Mouse (Mus musculus): ENCODE measurements around the gene Wdr44. TPM values are rescaled to one million over a fixed set of nuclear protein-coding genes. Genes with fewer than 3 reads are reported as not detected.

Wdr44 gene
- polyA plus RNA-seq, 1 experiment from 2014 or later, result 4.7 TPM

DNA sequence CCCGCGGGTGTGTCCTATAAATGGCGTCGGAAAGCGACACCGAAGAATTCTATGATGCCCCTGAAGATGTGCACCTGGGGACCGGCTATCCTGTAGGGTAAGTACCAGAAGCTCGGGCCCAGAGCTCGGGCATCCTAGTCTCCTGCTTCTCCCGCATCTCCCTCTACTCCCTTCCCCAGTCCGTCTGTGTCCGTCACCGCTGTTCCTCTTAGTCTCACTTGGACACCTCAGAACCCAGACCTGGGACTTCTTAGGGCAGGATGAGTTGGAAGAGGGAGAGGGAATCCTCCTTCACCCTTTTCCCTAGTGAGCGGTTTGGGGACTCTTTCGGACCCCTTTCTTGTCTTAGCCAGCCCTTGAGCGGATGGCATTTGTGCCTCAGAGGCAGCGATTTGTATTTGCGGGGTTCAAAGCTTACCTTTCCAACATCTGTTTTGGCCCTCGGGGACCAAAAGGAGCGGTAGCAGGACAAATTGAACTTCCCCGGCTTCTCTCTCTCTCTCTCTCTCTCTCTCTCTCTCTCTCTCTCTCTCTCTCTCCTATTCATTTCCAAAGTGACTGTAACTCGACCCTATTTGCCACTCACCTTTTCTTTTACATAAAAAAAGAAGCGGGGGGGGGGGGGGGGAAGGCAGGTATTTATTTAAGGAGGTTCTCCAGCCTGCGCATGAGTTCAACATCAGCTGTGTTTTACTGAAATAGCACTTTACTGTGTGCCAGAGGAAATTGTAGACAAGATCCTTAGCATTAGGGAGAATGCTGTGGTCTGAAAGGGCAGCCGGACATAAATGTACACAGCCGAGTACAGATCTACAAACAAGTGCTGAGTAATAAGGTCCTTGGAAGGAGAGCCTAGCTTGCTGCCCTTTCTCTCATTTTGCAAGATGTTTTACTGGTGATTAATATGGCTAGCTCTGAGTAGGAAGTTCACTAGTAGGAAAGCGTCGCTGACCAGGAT, 871 bp downstream of the Wdr44 start:
- Histone ChIP-seq H3K4me3 (ENCODE audit: low read depth, low read length) (peak overlapping the region; percentile 75), H3K36me3 (ENCODE audit: control insufficient read depth, insufficient read depth) (no peaks in the 10 kb centered on the region), H3K9ac (ENCODE audit: low read depth, low read length) (peak overlapping the region; percentile 79), H3K27ac (ENCODE audit: low read length) (peak overlapping the region; percentile 97), H3K4me2 (ENCODE audit: low read depth, low read length) (peak overlapping the region; percentile 52), H3K4me1 (ENCODE audit: control insufficient read depth, low read depth, low read length) (no peaks in the 10 kb centered on the region; the same call in 1 of the 2 replicates), H3K9me3 (replicated peaks; ENCODE audit: control insufficient read depth, low read length) (no peaks in the 10 kb centered on the region), H3K27me3 (ENCODE audit: control insufficient read depth, insufficient read depth, low read depth, low read length) (no peaks in the 10 kb centered on the region)
- whole genome bisulfite sequencing (ENCODE audit: insufficient replicate concordance), result 9% methylated on average over 27 of the region's 28 CpGs
- 0 out of 2 replicates have a peak, but pooled peaks have one; percentile 0 for ATAC-seq (ENCODE audit: low read depth)

DNA sequence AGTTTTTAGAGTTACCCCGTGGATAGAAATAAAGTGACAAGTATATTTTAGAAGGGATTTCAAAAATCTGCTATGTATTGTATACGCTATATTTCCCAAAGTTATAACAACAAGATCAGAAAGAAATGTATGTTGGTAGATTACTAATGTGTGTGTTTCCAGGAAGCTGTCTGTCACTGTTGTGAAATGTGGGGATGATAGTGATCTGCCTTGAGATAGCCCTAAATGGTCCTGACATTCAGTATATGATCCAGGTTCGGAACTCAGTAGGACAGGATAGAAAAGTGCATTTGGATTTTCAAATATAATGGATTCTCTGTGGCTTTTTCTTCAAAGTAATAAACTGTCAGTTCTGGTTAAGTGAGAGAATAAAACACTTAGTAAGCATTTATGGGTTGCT, 1.7 kb downstream of the Wdr44 start:
- Histone ChIP-seq H3K27ac (ENCODE audit: low read length) (no peak overlapping the region), H3K9me3 (replicated peaks; ENCODE audit: control insufficient read depth, low read length) (no peaks in the 10 kb centered on the region), H3K36me3 (ENCODE audit: control insufficient read depth, insufficient read depth) (no peaks in the 10 kb centered on the region), H3K27me3 (ENCODE audit: control insufficient read depth, insufficient read depth, low read depth, low read length) (no peaks in the 10 kb centered on the region), H3K9ac (ENCODE audit: low read depth, low read length) (no peak overlapping the region), H3K4me1 (ENCODE audit: control insufficient read depth, low read depth, low read length) (peaks cover 3% of the 10 kb centered on the region; the same call in 1 of the 2 replicates), H3K4me2 (ENCODE audit: low read depth, low read length) (peak overlapping the region; percentile 43), H3K4me3 (ENCODE audit: low read depth, low read length) (peak overlapping the region; percentile 54)
- no peak for ATAC-seq (ENCODE audit: low read depth)
- 55% methylated on average over 3 of the region's 3 CpGs for WGBS (ENCODE audit: insufficient replicate concordance)

DNA sequence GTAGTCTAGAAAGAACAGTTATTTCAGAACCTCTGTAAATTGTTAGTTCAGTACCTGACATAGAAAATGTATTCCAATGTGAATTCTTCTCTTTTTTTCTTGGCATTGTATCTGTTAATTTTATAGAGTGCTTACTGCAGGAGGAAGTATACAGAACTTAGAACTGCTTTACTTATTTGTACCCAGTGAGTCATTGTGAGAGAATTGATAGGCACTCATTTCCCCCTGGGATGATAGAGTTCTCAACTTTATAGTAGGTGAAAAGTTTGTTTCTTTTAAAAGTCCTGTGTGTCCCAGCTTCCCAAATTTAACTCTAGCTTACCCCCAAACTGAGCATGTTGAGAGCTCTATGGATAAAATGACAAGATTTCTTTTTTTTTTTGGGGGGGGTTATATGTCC, 2.3 kb downstream of the Wdr44 start:
- ATAC-seq (ENCODE audit: low read depth), result no peak
- Histone ChIP-seq H3K9ac (ENCODE audit: low read depth, low read length) (no peak overlapping the region), H3K4me2 (ENCODE audit: low read depth, low read length) (peak overlapping the region; percentile 39), H3K9me3 (replicated peaks; ENCODE audit: control insufficient read depth, low read length) (no peaks in the 10 kb centered on the region), H3K4me1 (ENCODE audit: control insufficient read depth, low read depth, low read length) (peaks cover 3% of the 10 kb centered on the region; the same call in 1 of the 2 replicates), H3K27ac (ENCODE audit: low read length) (no peak overlapping the region), H3K27me3 (ENCODE audit: control insufficient read depth, insufficient read depth, low read depth, low read length) (no peaks in the 10 kb centered on the region), H3K4me3 (ENCODE audit: low read depth, low read length) (0 out of 2 replicates have a peak overlapping the region, but pooled peaks have one; percentile 8), H3K36me3 (ENCODE audit: control insufficient read depth, insufficient read depth) (no peaks in the 10 kb centered on the region)

DNA sequence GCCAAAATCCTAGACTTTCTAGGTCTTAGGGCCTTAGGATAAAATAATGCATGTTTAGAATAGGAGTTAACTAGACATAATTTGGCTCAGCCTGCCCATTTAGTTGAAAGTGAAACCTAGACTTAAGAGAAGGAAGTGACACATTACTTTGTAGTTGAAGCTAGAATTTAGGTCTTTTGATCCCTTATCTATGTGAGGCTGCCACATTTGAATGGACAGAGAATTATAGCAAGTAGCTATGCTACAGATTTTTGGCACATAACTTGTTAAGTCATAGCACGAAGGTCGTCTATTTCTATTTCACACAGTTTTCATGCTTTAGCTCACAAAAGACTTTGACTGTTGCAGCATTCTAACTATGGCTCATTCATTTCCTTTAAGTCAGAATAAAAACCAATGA, 4.5 kb downstream of the Wdr44 start:
- no peak overlapping the region for H3K4me2 ChIP-seq (ENCODE audit: low read depth, low read length)
- H3K4me1 ChIP-seq (ENCODE audit: control insufficient read depth, low read depth, low read length), result peaks cover 3% of the 10 kb centered on the region; the same call in 1 of the 2 replicates
- no peak overlapping the region for H3K27ac ChIP-seq (ENCODE audit: low read length)
- 58% methylated on average over 2 of the region's 2 CpGs for WGBS (ENCODE audit: insufficient replicate concordance)
- no peak overlapping the region for H3K9ac ChIP-seq (ENCODE audit: low read depth, low read length)
- H3K27me3 ChIP-seq (ENCODE audit: control insufficient read depth, insufficient read depth, low read depth, low read length), result no peaks in the 10 kb centered on the region
- ATAC-seq (ENCODE audit: low read depth), result no peak
- H3K4me3 ChIP-seq (ENCODE audit: low read depth, low read length), result no peak overlapping the region
- H3K36me3 ChIP-seq (ENCODE audit: control insufficient read depth, insufficient read depth), result no peaks in the 10 kb centered on the region
- no peaks in the 10 kb centered on the region for H3K9me3 ChIP-seq (replicated peaks; ENCODE audit: control insufficient read depth, low read length)

DNA sequence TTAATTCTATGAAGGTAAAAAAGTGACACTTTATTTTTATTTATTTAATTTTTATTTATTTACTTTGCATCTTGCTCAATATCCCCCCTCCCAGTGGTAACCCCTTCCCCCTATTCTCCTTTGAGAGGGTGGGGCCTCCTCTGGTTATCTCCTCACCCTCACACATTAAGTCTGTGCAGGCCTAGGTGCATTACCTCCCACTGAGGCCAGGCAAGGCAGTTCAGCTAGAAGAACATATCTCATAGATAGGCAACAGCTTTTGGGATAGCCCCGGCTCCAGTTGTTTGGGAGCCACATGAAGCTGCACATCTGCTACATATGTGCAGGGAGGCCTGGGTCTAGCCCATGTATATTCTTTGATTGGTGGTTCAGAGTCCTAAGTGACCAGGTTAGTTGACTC, 6.2 kb downstream of the Wdr44 start:
- Histone ChIP-seq H3K36me3 (ENCODE audit: control insufficient read depth, insufficient read depth) (no peaks in the 10 kb centered on the region), H3K9me3 (replicated peaks; ENCODE audit: control insufficient read depth, low read length) (no peaks in the 10 kb centered on the region), H3K4me2 (ENCODE audit: low read depth, low read length) (no peak overlapping the region), H3K9ac (ENCODE audit: low read depth, low read length) (no peak overlapping the region), H3K27ac (ENCODE audit: low read length) (no peak overlapping the region), H3K4me3 (ENCODE audit: low read depth, low read length) (no peak overlapping the region), H3K4me1 (ENCODE audit: control insufficient read depth, low read depth, low read length) (peaks cover 3% of the 10 kb centered on the region; the same call in 1 of the 2 replicates), H3K27me3 (ENCODE audit: control insufficient read depth, insufficient read depth, low read depth, low read length) (no peaks in the 10 kb centered on the region)
- 36% methylated on average over 1 of the region's 1 CpGs for WGBS (ENCODE audit: insufficient replicate concordance)
- ATAC-seq (ENCODE audit: low read depth), result peak; percentile 35; the same call in 1 of the 2 replicates

DNA sequence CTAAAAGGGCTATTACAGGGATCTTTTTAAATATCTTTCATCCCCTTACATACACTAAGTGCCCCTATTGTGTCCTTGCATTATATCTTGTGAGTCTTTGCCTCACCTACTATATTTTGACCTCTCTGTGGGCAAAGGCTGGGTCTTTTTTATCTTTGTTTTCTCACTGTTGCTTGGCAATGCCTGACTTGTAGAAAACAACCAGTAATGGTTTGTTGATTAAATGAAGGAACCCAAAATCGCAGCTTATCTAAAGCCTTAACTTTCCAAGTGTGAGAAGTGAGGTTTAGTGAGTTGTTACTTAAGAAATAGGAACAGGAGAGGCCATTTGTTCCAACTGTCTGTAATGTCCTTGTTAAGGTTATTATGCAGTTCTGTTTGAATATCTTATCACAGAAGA, 24.4 kb downstream of the Wdr44 start:
- no peak for ATAC-seq (ENCODE audit: low read depth)

DNA sequence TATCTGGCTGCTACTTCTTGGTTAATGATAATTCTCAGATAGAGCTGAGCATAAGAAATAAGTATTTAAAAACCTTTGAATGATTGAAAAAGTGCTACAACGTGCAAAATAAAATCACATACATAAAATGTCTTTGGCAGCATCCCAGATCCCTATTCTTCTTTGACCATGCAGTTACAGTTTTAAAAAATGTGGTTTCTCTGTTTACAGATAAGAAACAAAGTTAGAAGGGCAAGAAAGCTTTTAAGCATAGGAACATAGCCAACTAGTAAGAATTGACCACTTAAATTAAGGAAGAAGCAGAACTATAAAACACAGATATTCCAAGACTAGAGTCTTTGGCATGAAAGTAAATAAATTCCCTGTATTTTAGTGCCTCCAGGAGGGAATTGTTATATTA, 34.6 kb downstream of the Wdr44 start:
- Histone ChIP-seq H3K4me1 (ENCODE audit: control insufficient read depth, low read depth, low read length) (no peaks in the 10 kb centered on the region), H3K27me3 (ENCODE audit: control insufficient read depth, insufficient read depth, low read depth, low read length) (no peaks in the 10 kb centered on the region), H3K4me3 (ENCODE audit: low read depth, low read length) (no peak overlapping the region), H3K9me3 (replicated peaks; ENCODE audit: control insufficient read depth, low read length) (no peaks in the 10 kb centered on the region), H3K4me2 (ENCODE audit: low read depth, low read length) (no peak overlapping the region), H3K27ac (ENCODE audit: low read length) (no peak overlapping the region), H3K36me3 (ENCODE audit: control insufficient read depth, insufficient read depth) (no peaks in the 10 kb centered on the region), H3K9ac (ENCODE audit: low read depth, low read length) (no peak overlapping the region)
- 58% methylated on average over 1 of the region's 1 CpGs for WGBS (ENCODE audit: insufficient replicate concordance)
- no peak for ATAC-seq (ENCODE audit: low read depth)

More for the DNA sequence above, 24.4 kb downstream of the Wdr44 start:
- Histone ChIP-seq H3K9ac (ENCODE audit: low read depth, low read length) (no peak overlapping the region), H3K27me3 (ENCODE audit: control insufficient read depth, insufficient read depth, low read depth, low read length) (no peaks in the 10 kb centered on the region), H3K4me2 (ENCODE audit: low read depth, low read length) (no peak overlapping the region), H3K27ac (ENCODE audit: low read length) (no peak overlapping the region), H3K4me1 (ENCODE audit: control insufficient read depth, low read depth, low read length) (no peaks in the 10 kb centered on the region), H3K9me3 (replicated peaks; ENCODE audit: control insufficient read depth, low read length) (no peaks in the 10 kb centered on the region), H3K4me3 (ENCODE audit: low read depth, low read length) (no peak overlapping the region), H3K36me3 (ENCODE audit: control insufficient read depth, insufficient read depth) (no peaks in the 10 kb centered on the region)
- 32% methylated on average over 1 of the region's 1 CpGs for WGBS (ENCODE audit: insufficient replicate concordance)

DNA sequence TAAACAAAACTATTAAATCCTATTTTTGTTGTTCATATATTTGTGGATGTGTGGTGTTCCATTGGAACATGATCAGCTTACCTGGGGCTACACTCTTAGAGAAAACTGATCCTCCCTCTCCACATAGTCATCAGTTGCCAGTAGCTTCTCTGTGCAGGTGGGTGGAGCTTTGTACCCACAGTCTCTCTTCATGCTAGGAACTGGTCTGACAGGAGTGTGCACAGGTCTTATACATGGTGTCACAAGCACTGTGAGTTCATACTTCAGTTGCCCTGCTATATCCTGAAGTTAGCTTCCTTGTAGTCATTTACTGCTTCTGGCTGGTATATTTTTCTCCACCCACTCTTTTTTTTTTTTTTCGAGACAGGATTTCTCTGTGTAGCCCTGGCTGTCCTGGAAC, 61.8 kb downstream of the Wdr44 start:
- WGBS (ENCODE audit: insufficient replicate concordance), result 69% methylated on average over 1 of the region's 1 CpGs
- ATAC-seq (ENCODE audit: low read depth), result no peak

DNA sequence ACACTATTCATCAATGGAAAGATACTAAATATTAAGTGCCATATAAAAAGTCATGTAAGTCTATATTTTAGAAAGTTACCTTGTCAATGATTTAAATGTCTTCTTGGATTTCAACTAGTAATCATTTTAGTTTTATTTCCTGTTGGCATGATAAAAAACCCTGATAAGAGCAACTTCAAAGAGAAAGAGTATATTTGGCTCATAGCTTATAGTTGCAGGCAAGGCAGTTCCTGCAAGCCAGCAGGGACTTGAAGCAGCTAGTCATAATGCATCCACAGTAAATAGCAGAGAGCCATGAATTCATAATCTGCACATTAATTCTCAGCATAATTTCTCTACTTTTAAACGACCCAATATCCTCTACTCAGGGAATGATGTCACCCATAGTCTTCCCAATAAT, 75.0 kb downstream of the Wdr44 start:
- ATAC-seq (ENCODE audit: low read depth), result no peak
- 39% methylated on average over 1 of the region's 1 CpGs for WGBS (ENCODE audit: insufficient replicate concordance)
- no peaks in the 10 kb centered on the region for H3K4me1 ChIP-seq (ENCODE audit: control insufficient read depth, low read depth, low read length)
- H3K9me3 ChIP-seq (replicated peaks; ENCODE audit: control insufficient read depth, low read length), result no peaks in the 10 kb centered on the region
- no peak overlapping the region for H3K4me3 ChIP-seq (ENCODE audit: low read depth, low read length)
- H3K27me3 ChIP-seq (ENCODE audit: control insufficient read depth, insufficient read depth, low read depth, low read length), result no peaks in the 10 kb centered on the region
- no peaks in the 10 kb centered on the region for H3K36me3 ChIP-seq (ENCODE audit: control insufficient read depth, insufficient read depth)
- no peak overlapping the region for H3K27ac ChIP-seq (ENCODE audit: low read length)
- no peak overlapping the region for H3K9ac ChIP-seq (ENCODE audit: low read depth, low read length)
- no peak overlapping the region for H3K4me2 ChIP-seq (ENCODE audit: low read depth, low read length)

More for the DNA sequence above, 61.8 kb downstream of the Wdr44 start:
- Histone ChIP-seq H3K36me3 (ENCODE audit: control insufficient read depth, insufficient read depth) (no peaks in the 10 kb centered on the region), H3K27me3 (ENCODE audit: control insufficient read depth, insufficient read depth, low read depth, low read length) (no peaks in the 10 kb centered on the region), H3K9me3 (replicated peaks; ENCODE audit: control insufficient read depth, low read length) (no peaks in the 10 kb centered on the region), H3K4me3 (ENCODE audit: low read depth, low read length) (no peak overlapping the region), H3K27ac (ENCODE audit: low read length) (no peak overlapping the region), H3K4me2 (ENCODE audit: low read depth, low read length) (no peak overlapping the region), H3K9ac (ENCODE audit: low read depth, low read length) (no peak overlapping the region), H3K4me1 (ENCODE audit: control insufficient read depth, low read depth, low read length) (no peaks in the 10 kb centered on the region)
